Mouse (Mus musculus) right cerebral cortex, adult 2 months (tissue): ENCODE measurements at regions not wholly inside any gene's neighbourhood (a gene's known extent, or its start where the extent isn't known, plus 50 kb on each side); places are given as distances from the start of the nearest gene placed in this dataset.
A peak's percentile ranks its signal among the peaks of the same experiment; 100 is the strongest.
"Not testable (repeated sequence)": the region's sequence is repeated elsewhere in the genome, so short reads cannot be mapped to it uniquely, and the experiment has no call there.

ENCODE experiments used
- DNase-seq, 2 experiments: peaks; one replicate each; pipeline ENCODE4 v3.0.0; 2021 to 2022; ENCODE audit warnings: low spot score in 2 of 2

DNA sequence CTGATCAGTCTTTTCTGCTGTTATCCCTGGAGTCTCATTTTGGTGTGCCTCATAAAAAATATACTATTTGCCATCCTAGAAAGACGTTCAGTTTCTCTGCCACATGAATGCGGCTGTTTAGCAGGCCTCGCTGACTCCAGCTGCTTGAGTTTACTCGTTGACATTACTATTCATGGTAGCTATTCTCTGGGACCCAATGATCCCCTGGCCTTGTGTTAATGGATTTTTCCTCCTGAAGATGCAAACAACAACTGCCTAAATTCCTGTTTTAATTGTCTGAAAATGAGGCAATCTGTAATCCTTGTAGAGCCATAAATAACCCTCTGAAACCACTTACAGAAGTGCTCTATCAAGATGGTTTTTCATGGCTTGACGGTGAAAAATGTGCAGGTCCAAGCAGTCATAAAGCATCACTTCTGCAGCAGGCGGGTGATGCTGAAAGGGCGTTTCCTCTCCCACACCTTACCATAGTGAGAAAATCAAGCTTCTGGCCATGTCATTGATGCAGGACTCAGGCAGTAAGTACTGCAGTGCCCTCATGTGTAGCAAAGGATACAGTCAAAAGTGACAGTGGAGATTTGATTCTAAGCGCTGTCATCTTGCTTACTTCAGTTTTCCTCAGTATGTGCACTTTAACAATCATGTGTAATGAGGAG is 419.7 kb upstream of the Lrp1b start:
- no peak for DNase-seq

GRCm38 (mm10) chr2:43097560-43098233 is 444.3 kb upstream of the Lrp1b start:
- DNase-seq, result peak; percentile 55 to 63

DNA sequence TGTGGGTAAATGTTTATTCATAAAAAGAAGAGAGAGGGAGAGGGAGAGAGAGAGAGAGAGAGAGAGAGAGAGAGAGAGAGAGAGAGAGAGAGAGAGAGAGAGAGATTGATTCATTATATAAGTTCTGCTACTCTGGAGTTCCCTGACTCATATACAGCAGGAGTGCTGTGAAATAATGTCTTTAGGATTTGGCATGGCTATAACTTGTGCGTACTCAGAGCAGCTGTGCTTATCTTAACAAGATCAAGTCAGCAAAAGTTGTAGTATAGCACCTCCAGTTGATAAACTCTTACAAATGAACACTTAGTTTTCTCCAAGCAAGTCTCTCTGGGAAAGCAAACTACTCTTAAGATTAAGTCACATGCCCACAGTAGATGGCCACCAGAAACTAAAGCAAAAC is 435.3 kb upstream of the Kynu start:
- no peak for DNase-seq

DNA sequence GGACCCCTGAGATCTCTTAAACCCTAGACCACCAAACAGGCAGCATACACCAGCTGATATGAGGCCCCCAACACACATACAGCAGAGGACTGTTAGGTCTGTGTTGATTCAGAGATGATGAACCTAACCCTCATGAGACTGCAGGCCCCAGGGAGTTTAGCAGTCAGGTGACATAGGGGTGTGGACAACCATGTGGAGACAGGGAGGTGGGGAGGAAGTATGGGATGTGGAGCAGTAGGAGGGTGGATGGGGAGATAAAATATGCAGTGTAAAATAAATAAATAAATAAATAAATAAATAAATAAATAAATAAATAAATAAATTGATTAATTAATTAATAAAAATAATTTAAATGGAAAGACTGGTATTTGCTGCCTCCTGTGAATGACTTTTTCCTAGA is 401.6 kb upstream of the Kynu start:
- no peak for DNase-seq

GRCm38 (mm10) chr2:43182105-43182504 is 373.0 kb upstream of the Kynu start:
- DNase-seq, result no peak

DNA sequence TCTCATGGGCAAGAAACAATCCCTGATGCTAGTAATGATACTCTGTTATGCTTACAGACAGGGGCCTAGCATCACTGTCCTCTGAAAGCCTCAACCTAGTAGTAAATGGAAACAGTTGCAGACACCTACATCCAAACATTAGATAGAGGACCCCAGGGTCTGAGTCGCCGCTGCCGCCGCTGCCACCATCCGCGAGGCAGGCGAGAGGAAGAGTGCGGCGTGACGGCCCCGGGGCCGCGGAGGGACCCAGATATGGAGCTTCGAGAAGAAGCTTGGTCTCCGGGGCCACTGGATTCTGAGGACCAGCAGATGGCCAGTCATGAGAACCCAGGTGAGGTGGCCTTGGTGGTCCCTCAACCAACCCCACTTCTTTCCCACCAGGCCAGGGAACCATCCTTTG is 359.6 kb upstream of the Kynu start:
- not testable (repeated sequence) for DNase-seq

GRCm38 (mm10) chr2:43208223-43208622 is 346.9 kb upstream of the Kynu start:
- no peak for DNase-seq

DNA sequence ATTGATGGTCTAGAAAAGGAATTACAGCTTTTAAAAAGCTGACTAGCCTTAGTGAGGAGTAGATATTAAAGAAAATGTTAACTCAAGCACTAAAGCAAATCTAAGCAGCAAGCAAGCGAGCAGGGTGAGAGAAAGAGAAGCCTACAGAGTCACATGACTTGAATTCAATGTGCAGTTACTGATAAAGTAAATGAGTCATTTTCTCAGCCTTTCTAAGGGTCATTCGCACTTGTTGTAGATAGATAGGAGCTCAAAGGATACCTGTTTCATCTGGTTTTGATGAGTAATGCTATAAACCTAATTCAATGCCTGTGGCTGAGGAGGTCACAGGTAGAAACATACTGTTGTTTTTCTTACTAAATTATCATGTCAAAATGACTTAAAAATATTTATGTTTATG is 341.2 kb upstream of the Kynu start:
- DNase-seq, result no peak

DNA sequence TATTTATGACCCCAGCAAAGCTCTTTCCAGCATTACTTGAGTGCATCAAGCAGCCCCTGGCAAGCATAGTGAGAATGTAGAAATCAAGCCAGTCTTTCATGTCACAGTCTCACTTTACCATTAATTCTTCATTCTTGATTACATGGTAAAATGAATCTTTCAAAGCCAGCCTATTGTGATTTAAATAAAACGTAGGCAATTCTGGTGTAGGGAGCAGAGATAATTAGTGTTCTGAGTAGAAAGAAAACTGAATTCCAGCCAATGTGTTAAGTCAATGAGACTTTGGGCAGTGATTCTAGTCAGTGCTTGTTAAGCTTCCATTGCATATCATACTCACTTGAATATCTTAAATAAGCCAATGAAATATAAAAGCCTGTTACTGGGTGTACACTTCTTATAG is 338.0 kb upstream of the Kynu start:
- DNase-seq, result no peak

GRCm38 (mm10) chr2:43222721-43223120 is 332.4 kb upstream of the Kynu start:
- DNase-seq, result no peak

GRCm38 (mm10) chr2:43224728-43225127 is 330.4 kb upstream of the Kynu start:
- not testable (repeated sequence) for DNase-seq

GRCm38 (mm10) chr2:43246786-43247185 is 308.3 kb upstream of the Kynu start:
- DNase-seq, result no peak

- DNase-seq, result no peak
Observed at GRCm38 (mm10) chr2:43248671-43249070, 306.5 kb upstream of the Kynu start.

DNA sequence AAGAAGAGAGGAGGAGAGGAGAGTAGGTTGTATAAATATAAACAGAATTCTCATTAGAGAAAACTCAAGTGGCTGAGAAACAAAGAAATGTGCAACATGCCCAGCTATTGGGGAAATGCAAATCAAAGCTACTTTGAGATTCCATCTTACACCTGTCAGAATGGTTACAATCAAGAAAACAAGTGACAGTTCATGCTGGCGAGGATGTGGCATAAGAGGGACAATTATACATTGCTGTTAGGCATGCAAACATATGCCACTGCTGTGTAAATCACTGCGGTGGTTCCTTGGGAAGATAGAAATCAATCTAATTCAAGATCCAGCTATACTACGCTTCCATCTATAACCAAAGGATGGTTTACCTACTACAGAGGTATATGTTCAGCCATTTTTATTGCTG is 300.4 kb upstream of the Kynu start:
- no peak for DNase-seq

DNA sequence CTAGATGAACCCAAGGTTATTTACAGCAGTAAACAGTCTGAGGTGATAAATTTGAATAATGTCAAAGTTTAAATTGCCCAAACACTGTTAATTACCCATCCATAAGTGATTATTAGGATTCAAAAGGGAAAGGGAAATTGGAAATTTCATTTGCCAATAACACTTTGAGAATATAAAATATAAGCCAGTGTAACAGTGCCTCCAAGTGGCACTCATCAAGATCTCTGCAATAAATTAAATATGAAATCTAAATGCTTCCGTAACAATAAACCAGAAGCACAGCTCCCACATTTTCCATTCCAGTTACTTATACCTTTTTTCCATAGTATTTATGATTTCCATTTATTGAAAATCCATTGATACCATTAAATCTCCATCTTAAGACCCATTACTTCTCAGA is 284.3 kb upstream of the Kynu start:
- no peak for DNase-seq

DNA sequence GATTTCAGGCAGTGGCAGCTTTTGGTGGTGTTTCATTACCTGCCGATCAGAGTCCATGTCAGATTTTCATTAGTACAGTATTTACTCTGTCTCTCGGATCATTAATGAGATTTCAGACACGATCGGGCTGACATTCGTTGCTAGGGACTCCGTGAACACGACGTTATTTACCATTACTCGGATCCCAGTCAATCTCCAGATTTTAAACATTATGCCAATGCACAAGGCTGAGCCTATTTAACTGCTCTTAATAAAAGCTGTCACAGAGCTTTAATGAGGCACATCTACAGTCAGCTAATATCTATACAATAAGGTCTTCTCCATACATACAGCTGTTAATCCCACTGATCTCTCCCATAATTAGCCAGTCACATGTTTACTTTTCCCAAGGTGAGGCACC is 283.0 kb upstream of the Kynu start:
- no peak for DNase-seq

DNA sequence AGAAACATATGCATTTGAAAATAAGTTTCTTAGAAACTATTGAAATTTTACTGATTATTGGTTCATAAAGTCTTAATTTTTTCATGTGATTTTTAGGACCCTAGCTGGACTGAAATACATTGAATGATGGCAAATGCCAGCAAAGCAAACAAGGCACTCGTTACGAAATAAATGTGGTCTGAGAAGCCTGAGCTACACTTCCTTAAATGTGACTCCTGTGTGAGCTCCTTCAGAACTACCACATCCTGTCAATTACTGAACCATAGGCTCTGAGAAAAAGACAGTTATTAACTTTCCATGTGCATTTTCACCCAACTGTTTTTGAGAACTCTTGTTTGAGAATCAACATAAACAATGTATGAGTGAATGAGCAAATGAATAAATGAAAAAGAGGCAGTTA is 281.1 kb upstream of the Kynu start:
- no peak for DNase-seq

- DNase-seq, result no peak
Observed at GRCm38 (mm10) chr2:43295801-43296200, 259.3 kb upstream of the Kynu start.

DNA sequence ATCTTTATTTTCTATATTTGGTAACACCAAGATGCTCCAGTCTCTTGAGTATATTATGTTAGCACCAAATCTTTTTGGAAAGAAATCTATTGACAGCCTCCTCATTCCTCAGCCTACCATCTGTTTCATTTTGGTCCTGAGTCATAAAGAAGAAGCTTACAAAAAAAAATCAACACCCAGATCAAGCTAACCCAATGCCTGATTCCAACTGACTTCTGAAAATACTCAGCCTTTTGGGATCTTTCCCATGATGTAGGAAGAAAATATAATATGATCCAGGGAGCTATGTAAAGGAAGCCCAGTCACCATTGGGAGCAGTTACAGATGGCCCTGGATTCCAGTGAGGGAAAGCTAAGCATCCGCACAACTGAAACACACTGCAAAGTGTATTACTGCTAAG is 231.3 kb upstream of the Kynu start:
- peak; percentile 9 to 22 for DNase-seq

GRCm38 (mm10) chr2:43364301-43364700 is 190.8 kb upstream of the Kynu start:
- no peak for DNase-seq

- no peak for DNase-seq
Observed at GRCm38 (mm10) chr2:43365812-43366211, 189.3 kb upstream of the Kynu start.

DNA sequence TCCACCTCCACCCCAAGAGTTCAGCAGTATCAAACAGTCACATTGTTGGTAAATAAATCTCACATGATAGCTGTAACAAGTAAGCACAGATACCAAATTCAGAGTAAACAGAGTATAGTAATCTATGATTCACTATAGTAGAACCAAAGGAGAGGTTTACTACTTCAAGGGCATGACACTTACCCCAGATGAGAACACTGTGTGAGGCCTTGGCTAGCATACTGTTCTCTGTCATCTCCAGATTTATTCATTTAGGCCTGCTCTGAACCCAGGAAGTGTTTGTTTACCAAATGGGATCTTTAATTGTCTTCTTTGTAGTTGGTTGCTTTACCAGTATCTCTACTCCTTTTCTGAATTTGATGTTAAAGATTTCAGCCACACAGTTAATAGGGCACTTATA is 151.8 kb upstream of the Kynu start:
- DNase-seq, result no peak

- no peak for DNase-seq
Observed at GRCm38 (mm10) chr2:43404163-43404967, 150.8 kb upstream of the Kynu start.
